Mouse (Mus musculus): ENCODE measurements around the gene Grap.
"Not testable (repeated sequence)": the region's sequence is repeated elsewhere in the genome, so short reads cannot be mapped to it uniquely, and the experiment has no call there.

Grap gene

GRCm38 (mm10) chr11:61652686-61653447 lies at the start of gene Grap:
TSS of gene Grap (plus strand) at chr11:61653265.
- DNase-seq (ENCODE audit: extremely low spot score), result no peak

DNA sequence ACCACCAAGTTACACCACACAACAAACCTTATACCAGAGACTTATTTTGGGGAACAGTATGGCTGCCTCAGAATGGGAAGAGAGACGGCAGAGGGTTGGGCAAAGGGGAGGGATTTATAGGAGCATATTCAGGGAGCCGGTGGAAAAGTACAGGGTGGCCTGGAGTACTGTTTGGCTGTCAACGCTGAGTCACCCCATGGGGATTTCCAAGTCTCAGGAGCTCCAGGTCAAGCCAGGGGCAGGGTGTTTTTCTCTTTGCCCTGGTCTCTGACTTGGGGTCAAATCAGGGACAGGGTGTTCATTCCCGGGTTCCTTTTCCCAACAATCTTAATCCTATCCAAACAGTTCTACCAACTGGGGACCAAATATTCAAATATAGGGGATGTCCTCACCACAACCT lies 45.0 kb upstream of the Grap start:
- no peak for DNase-seq (ENCODE audit: extremely low spot score)

DNA sequence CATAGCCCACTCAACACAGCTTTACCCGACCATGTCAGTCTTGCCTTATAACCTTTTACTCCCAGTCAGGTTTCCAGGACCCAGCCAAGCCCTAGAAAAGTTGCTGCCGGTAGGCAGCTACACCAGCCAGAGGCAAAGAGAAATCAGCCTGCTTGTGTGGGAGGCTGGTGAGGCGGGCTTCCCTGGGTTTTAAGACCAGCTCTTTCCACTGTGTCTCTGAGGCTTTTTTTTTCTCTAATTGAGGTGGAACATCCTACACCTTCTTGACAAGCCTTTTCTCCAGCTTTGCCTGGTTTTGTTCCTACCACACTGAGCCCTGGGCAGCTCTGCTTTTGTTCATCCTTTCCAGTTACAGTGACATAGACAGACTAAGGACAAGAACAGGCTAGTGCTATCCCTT lies 41.9 kb upstream of the Grap start:
- no peak for DNase-seq (ENCODE audit: extremely low spot score)

DNA sequence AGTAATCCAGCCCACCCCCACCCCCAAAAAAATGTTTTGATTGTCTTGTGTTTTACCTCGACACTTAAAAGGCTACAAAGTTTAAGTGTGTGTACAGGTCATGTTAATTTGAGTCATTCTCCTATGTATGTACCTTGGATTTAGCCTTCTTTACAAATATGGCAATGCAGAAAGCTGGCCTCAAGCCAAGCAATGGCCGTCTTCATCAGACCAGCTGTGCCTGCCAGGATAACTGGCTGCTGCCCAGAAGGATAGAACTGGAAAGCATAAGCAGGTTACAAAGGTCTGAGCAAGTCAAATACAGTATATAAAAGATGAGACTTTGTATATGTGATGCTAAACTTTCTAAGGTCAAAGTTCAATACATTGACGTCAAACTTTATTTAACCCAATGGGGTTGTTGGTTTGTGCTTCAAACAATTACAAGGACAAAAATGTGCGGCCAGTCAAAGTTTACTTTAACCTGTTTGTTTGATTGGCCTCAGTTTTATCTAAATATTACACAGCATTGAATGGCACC lies 40.9 kb upstream of the Grap start:
- no peak for DNase-seq (ENCODE audit: extremely low spot score)

DNA sequence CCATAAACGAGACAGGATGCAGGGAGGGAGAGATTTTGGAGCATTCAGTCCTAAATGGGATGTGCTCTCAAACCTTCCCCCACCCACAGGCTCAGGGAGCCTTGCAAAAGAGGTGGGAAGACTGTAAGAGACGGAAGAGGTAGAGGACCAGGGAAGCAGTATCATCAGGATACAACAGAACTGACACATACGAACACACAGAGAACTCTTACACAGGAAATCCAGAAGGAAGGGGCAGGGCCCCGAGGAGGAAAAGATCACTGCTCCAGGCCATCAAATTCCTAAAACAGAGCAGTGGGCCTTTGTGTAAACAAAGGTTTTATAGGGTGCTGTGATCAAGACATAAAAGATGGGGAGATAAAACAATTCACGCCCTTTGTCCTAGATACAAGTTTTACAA lies 38.7 kb upstream of the Grap start:
- DNase-seq (ENCODE audit: extremely low spot score), result no peak

DNA sequence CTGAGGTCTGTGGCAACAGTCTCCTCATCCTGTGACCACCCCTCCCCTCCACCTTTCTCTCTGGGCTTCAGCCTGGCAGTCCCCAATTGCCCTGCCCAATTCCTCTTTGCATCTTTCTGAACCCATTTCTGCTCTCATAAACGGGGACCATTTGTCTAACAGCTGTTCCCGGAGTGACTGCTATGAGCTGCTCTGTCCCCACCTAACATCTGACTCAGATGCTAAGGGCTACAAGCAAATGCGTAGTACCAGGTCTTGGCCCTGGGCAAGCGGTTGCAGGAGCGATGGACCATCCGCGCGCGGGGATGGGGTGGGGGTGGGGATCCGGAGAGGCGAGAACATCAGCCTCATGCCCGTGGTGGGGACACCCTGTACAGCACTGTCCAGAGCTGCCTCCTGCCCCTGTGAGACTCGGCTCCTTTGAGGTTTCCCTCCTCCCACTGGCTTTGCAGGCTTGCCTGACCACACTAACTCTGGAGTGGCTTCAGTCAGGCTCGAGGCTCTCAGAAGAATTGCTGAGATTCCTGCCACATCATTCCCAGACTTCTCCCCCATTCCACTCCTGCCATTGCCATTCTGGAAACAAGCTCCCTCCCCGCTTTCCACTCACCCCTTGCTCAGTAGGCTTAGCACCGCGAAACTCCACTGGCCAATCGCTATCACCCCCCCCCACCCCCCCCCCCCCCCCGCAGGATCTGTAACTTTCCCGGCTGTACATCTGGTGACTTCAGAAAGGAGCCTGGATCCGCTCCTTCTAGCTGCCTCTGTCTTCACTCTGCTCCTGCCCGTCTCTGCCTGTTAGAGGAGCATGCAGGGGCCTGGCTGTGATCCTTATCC lies 37.2 kb upstream of the Grap start:
- peak; percentile 59 for DNase-seq (ENCODE audit: extremely low spot score)

DNA sequence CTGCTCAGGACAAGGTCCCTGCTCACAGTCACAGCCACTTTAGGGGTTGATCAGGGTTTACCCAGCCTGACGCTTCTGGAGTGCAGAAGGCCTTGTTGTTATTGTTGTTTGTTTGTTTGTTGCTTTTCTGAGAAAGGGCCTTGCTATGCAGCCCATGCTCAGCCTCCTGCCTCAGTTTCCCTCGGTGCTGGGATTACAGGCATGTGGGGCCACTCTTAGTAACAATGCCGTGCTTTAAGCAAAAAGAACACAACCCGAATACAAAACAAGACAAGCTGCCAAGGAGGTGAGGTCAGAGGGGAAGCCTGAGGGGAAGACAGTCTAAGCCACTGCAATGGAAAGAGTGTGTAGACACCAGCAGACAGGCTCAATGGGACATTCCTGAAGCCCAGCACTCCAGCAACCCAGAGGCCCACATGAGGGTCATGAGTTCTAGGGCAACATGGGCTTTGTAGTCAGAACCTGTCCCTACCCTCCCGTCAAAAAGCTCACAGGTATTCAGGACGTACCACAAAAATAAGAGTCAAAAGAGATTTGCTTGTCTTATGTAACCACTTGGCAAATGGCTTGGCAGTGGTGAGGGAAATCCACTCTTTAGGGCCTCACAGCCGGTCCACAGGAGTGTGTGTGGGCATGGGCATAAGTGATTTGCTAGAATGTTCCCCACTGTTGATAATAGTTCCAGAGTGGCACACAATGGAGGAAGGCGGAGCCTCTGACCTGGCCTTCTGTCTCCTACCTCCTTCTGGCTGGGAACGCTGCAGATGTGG lies 36.4 kb upstream of the Grap start:
- no peak for DNase-seq (ENCODE audit: extremely low spot score)

GRCm38 (mm10) chr11:61617293-61617975 lies 35.6 kb upstream of the Grap start:
- no peak for DNase-seq (ENCODE audit: extremely low spot score)

GRCm38 (mm10) chr11:61618131-61618530 lies 34.9 kb upstream of the Grap start:
- DNase-seq (ENCODE audit: extremely low spot score), result no peak

DNA sequence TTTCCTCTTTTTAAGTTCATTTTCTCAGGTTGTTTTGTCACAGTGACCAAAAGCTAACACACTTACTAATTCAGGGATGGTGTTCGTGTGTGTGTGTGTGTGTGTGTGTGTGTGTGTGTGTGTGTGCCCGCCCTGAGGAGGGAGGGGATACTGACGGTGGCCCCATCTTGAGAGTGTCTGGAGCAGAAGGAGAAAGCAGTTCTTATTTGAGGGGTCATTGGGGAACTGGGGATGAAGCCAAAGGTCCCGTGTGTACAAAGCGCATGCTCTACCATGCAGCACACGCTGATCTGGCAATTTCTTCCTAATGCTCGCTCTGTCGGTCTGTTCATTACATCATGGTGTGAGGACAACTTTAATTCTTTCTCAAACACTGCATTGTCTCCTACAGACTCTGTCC lies 34.5 kb upstream of the Grap start:
- no peak for DNase-seq (ENCODE audit: extremely low spot score)

GRCm38 (mm10) chr11:61619356-61619755 lies 33.7 kb upstream of the Grap start:
- DNase-seq (ENCODE audit: extremely low spot score), result no peak

DNA sequence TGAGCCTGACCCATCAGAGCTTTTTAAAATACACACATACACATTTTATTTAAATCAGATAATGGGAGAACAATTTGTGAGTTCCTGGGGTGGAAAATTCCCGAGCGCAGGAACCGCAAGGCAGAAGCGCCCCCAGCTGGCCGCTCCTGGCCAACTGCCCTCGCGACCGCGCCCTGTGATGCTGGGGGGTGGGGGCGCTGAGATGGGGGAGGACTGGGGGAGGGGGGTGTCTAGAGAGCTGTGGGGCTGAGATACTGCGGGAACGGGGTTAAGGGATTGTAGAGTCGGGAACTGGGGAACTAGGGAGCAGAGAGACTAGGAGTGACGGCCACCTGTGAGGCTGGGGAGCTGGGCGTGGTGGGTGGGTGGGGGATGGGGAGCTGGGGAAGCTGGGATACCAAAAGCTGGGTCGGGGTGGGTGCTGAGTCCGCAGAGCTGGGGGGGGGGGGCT lies 33.2 kb upstream of the Grap start:
- peak; percentile 77 for DNase-seq (ENCODE audit: extremely low spot score)

DNA sequence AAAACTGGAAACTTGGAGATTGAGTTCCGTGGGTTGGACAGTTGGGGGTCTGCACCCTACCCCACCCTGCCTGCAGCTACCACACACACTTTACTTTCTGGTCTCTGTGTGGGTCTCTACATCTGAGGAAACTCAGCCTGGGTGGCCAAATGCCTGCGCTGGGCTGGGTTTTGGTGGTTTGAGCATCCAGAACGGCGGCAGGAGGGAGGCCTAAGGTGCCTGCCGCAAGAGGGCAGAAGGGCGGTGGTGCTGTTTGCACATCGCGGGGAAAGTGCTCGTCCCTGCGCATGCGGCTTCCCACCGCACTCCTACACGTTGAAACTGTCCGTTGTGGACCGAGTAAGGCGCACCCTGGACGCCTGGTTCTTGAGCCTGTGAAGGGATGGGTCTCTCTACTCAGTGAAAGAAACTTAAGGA lies 32.8 kb upstream of the Grap start:
- DNase-seq (ENCODE audit: extremely low spot score), result peak; percentile 78

GRCm38 (mm10) chr11:61620762-61621161 lies 32.3 kb upstream of the Grap start:
- no peak for DNase-seq (ENCODE audit: extremely low spot score)

DNA sequence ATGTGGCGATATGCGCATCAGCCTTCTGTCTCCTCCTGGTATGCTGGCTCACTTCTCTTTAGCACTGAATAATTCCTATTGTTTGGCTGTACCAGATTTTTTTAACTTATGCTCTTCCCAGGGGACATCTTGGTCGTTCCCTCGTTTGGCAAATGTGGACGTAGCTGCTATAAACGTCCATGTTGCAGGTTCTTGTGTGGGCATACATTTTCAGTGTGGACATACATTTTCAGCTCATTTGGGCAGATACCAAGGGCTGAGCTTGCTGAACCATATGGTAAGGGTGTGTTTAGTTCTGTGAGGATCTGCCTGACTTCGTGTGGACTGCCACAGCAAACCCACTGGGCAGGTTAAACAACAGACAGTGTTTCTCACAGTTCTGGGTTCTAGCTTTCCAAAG lies 27.9 kb upstream of the Grap start:
- DNase-seq (ENCODE audit: extremely low spot score), result no peak

GRCm38 (mm10) chr11:61626509-61626908 lies 26.6 kb upstream of the Grap start:
- DNase-seq (ENCODE audit: extremely low spot score), result no peak

- no peak for DNase-seq (ENCODE audit: extremely low spot score)
Observed at GRCm38 (mm10) chr11:61629621-61630020, 23.4 kb upstream of the Grap start.

DNA sequence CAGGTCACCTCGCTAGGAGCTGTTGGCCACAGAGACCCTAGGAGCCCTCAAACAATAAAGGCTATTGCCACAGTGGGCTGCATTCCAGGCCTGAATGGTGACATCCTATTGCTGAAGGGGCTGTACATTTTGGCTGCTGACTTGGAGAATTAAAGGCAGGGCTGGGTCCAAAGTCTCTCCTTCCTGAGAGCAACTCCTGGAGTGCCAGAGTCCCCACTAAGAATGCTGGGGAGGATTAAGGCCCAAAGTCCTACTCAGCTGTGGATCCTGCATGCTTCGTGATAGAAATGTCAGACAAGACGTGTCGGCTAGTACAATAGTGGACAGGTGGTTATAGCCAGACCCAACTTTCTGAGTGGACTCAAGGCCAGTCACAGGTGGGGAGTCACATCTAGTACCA lies 16.8 kb upstream of the Grap start:
- not testable (repeated sequence) for DNase-seq (ENCODE audit: extremely low spot score)

DNA sequence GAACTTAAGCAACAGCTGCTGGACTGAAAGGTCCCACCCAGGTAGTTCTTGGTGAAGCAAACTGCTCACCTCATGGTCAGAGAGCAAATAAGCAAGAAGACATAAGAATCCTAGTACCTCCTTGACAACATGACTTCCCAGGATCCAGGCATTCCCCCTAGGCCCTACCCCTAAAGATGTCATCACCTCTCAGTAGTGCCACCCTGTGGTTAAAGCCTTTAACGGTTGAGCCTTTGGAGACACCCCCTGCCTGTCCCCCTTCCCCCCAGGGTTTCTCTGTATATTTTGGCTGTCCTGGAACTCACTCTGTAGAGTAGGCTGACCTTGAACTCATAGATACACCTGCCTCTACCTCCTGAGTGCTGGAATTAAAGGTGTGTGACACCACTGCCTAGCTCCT lies 15.7 kb upstream of the Grap start:
- no peak for DNase-seq (ENCODE audit: extremely low spot score)

- no peak for DNase-seq (ENCODE audit: extremely low spot score)
Observed at GRCm38 (mm10) chr11:61637856-61638255, 15.2 kb upstream of the Grap start.

- no peak for DNase-seq (ENCODE audit: extremely low spot score)
Observed at GRCm38 (mm10) chr11:61638764-61639536, 14.1 kb upstream of the Grap start.

Measured in embryo, embryonic 9.5 days (tissue).